Mouse (Mus musculus): Measurements from ENCODE around the gene Trpc1. TPM values are rescaled to one million over a fixed set of nuclear protein-coding genes. Genes with fewer than 3 reads are reported as not detected.

Gene Trpc1
- polyA plus RNA-seq, 1 experiment from 2014 or later = 0.55 TPM

- WGBS (ENCODE audit: insufficient replicate concordance) = 70% methylated on average over 3 of the region's 3 CpGs
- no peak for ATAC-seq (ENCODE audit: insufficient read depth)
- Histone ChIP-seq H3K9me3 (replicated peaks) (0 out of 2 replicates have a peak, but pooled peaks cover 3% of the 10 kb centered on the region), H3K4me3 (replicated peaks) (no peak overlapping the region), H3K9ac (no peak overlapping the region), H3K36me3 (replicated peaks) (no peaks in the 10 kb centered on the region; the same call in 1 of the 2 replicates), H3K4me1 (replicated peaks) (no peaks in the 10 kb centered on the region), H3K27me3 (no peaks in the 10 kb centered on the region), H3K27ac (replicated peaks) (no peak overlapping the region), H3K4me2 (no peak overlapping the region)
Observed at GRCm38 (mm10) chr9:95672331-95672730, 77.8 kb downstream of the Trpc1 start.

- Histone ChIP-seq H3K9me3 (replicated peaks) (no peaks in the 10 kb centered on the region), H3K4me3 (replicated peaks) (no peak overlapping the region), H3K4me2 (no peak overlapping the region), H3K4me1 (replicated peaks) (no peaks in the 10 kb centered on the region), H3K9ac (no peak overlapping the region), H3K27ac (replicated peaks) (no peak overlapping the region), H3K36me3 (replicated peaks) (no peaks in the 10 kb centered on the region; the same call in 1 of the 2 replicates), H3K27me3 (no peaks in the 10 kb centered on the region)
- 61% methylated on average over 5 of the region's 5 CpGs for WGBS (ENCODE audit: insufficient replicate concordance)
- no peak for ATAC-seq (ENCODE audit: insufficient read depth)
Observed at GRCm38 (mm10) chr9:95668306-95668705, 81.9 kb downstream of the Trpc1 start.

- H3K4me3 ChIP-seq (replicated peaks) = no peak overlapping the region
- no peaks in the 10 kb centered on the region for H3K4me1 ChIP-seq (replicated peaks)
- no peaks in the 10 kb centered on the region for H3K27me3 ChIP-seq
- H3K36me3 ChIP-seq (replicated peaks) = no peaks in the 10 kb centered on the region; the same call in 1 of the 2 replicates
- no peak for ATAC-seq (ENCODE audit: insufficient read depth)
- H3K9ac ChIP-seq = no peak overlapping the region
- H3K4me2 ChIP-seq = no peak overlapping the region
- H3K9me3 ChIP-seq (replicated peaks) = no peaks in the 10 kb centered on the region
- 57% methylated on average over 9 of the region's 9 CpGs for whole genome bisulfite sequencing (ENCODE audit: insufficient replicate concordance)
- no peak overlapping the region for H3K27ac ChIP-seq (replicated peaks)
Observed at GRCm38 (mm10) chr9:95667836-95668235, 82.3 kb downstream of the Trpc1 start.

GRCm38 (mm10) chr9:95665835-95666234 lies 84.3 kb downstream of the Trpc1 start:
- no peaks in the 10 kb centered on the region for H3K27me3 ChIP-seq
- no peaks in the 10 kb centered on the region for H3K36me3 ChIP-seq (replicated peaks)
- H3K4me1 ChIP-seq (replicated peaks) = no peaks in the 10 kb centered on the region
- H3K9ac ChIP-seq = no peak overlapping the region
- H3K4me3 ChIP-seq (replicated peaks) = no peak overlapping the region
- H3K27ac ChIP-seq (replicated peaks) = no peak overlapping the region
- H3K4me2 ChIP-seq = no peak overlapping the region
- no peak for ATAC-seq (ENCODE audit: insufficient read depth)
- WGBS (ENCODE audit: insufficient replicate concordance) = 68% methylated on average over 6 of the region's 6 CpGs
- no peaks in the 10 kb centered on the region for H3K9me3 ChIP-seq (replicated peaks)

GRCm38 (mm10) chr9:95664290-95664989 lies 85.7 kb downstream of the Trpc1 start:
- WGBS (ENCODE audit: insufficient replicate concordance) = 65% methylated on average over 10 of the region's 10 CpGs
- no peak for ATAC-seq (ENCODE audit: insufficient read depth)
- Histone ChIP-seq H3K27ac (replicated peaks) (no peak overlapping the region), H3K9ac (no peak overlapping the region), H3K36me3 (replicated peaks) (no peaks in the 10 kb centered on the region), H3K9me3 (replicated peaks) (no peaks in the 10 kb centered on the region), H3K4me1 (replicated peaks) (no peaks in the 10 kb centered on the region), H3K4me2 (no peak overlapping the region), H3K4me3 (replicated peaks) (no peak overlapping the region), H3K27me3 (no peaks in the 10 kb centered on the region)

- Histone ChIP-seq H3K27ac (replicated peaks) (no peak overlapping the region), H3K4me1 (replicated peaks) (no peaks in the 10 kb centered on the region), H3K4me3 (replicated peaks) (no peak overlapping the region), H3K9me3 (replicated peaks) (no peaks in the 10 kb centered on the region), H3K9ac (no peak overlapping the region), H3K27me3 (no peaks in the 10 kb centered on the region), H3K4me2 (no peak overlapping the region), H3K36me3 (replicated peaks) (no peaks in the 10 kb centered on the region)
- no peak for ATAC-seq (ENCODE audit: insufficient read depth)
- 47% methylated on average over 2 of the region's 2 CpGs for WGBS (ENCODE audit: insufficient replicate concordance)
Observed at GRCm38 (mm10) chr9:95657941-95658340, 92.2 kb downstream of the Trpc1 start.

Other genes starting within 250 kb of the Trpc1 start
- gene U2surp, start 238.4 kb downstream of the Trpc1 start, polyA plus RNA-seq (2015; fragmentation: Nextera tagmentation; extraction: Ambion mirVana) = 43.5 and 52.1 TPM in 2 replicates
- gene Paqr9, start 190.7 kb downstream of the Trpc1 start, polyA plus RNA-seq (2015; fragmentation: Nextera tagmentation; extraction: Ambion mirVana) = 13.3 and 14.9 TPM in 2 replicates
- gene Pcolce2, start 112.8 kb downstream of the Trpc1 start, polyA plus RNA-seq (2015; fragmentation: Nextera tagmentation; extraction: Ambion mirVana) = 5.9 and 6.2 TPM in 2 replicates
- 13.8 and 14.9 TPM in 2 replicates for gene Pls1, start 94.9 kb upstream of the Trpc1 start, polyA plus RNA-seq (2015; fragmentation: Nextera tagmentation; extraction: Ambion mirVana)
- 3.1 and 4.0 TPM in 2 replicates for gene Atr, start 107.2 kb upstream of the Trpc1 start, polyA plus RNA-seq (2015; fragmentation: Nextera tagmentation; extraction: Ambion mirVana)
- 5.1 and 5.6 TPM in 2 replicates for gene Xrn1, start 204.4 kb upstream of the Trpc1 start, polyA plus RNA-seq (2015; fragmentation: Nextera tagmentation; extraction: Ambion mirVana)